Mouse (Mus musculus): ENCODE results near the gene Cd8a. TPM values are rescaled to one million over a fixed set of nuclear protein-coding genes. Genes with fewer than 3 reads are reported as not detected.

Cd8a gene
- polyA plus RNA-seq, 1 experiment from 2014 or later, result not detected

DNA sequence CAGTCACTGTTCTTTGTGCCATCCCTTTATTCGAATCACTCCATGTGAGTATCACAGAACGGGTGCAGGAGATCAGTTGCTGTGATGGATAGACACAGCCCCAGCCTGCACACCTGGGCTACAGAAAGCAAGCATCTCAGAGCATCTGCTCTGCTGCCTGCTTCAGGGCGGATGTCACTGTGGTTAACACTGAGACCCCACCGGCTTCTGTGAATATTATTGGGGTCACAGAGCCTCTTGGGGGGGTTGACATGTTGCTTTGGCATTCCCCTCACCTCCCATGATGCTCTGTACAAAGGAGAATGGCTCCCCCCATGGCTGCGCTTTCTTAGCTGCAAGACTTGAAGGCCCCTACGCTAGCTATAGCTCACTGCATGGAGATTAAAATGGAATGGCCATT is 3.8 kb upstream of the Cd8a start:
- no peak for DNase-seq
- no peaks in the 10 kb centered on the region for H3K27me3 ChIP-seq (ENCODE audit: insufficient read depth, low read length)
- no peaks in the 10 kb centered on the region for H3K4me1 ChIP-seq (ENCODE audit: insufficient read depth)
- TF ChIP-seq CTCF (IDR thresholded peaks at IDR 0.05; ENCODE audit: low read depth), result no peak
- H3K9ac ChIP-seq, result no peak overlapping the region
- H3K4me3 ChIP-seq (ENCODE audit: low read depth, low read length), result no peak overlapping the region
- no peak overlapping the region for H3K4me2 ChIP-seq
- H3K9me3 ChIP-seq (ENCODE audit: low read depth, low read length), result no peaks in the 10 kb centered on the region
- no peaks in the 10 kb centered on the region for H3K36me3 ChIP-seq (ENCODE audit: insufficient read depth)
- WGBS, result 93% methylated on average over 6 of the region's 6 CpGs
- no peak overlapping the region for H3K27ac ChIP-seq (ENCODE audit: low read depth)
- ATAC-seq (ENCODE audit: insufficient read depth), result no peak

- no peak overlapping the region for H3K4me2 ChIP-seq
- no peak overlapping the region for H3K27ac ChIP-seq (ENCODE audit: low read depth)
- H3K4me1 ChIP-seq (ENCODE audit: insufficient read depth), result no peaks in the 10 kb centered on the region
- WGBS, result 69% methylated on average over 5 of the region's 5 CpGs
- TF ChIP-seq CTCF (IDR thresholded peaks at IDR 0.05; ENCODE audit: low read depth), result no peak
- no peaks in the 10 kb centered on the region for H3K9me3 ChIP-seq (ENCODE audit: low read depth, low read length)
- no peak overlapping the region for H3K9ac ChIP-seq
- H3K4me3 ChIP-seq (ENCODE audit: low read depth, low read length), result no peak overlapping the region
- ATAC-seq (ENCODE audit: insufficient read depth), result no peak
- no peak for DNase-seq
- no peaks in the 10 kb centered on the region for H3K27me3 ChIP-seq (ENCODE audit: insufficient read depth, low read length)
- no peaks in the 10 kb centered on the region for H3K36me3 ChIP-seq (ENCODE audit: insufficient read depth)
Observed at GRCm38 (mm10) chr6:71371085-71371605, 2.1 kb upstream of the Cd8a start.

DNA sequence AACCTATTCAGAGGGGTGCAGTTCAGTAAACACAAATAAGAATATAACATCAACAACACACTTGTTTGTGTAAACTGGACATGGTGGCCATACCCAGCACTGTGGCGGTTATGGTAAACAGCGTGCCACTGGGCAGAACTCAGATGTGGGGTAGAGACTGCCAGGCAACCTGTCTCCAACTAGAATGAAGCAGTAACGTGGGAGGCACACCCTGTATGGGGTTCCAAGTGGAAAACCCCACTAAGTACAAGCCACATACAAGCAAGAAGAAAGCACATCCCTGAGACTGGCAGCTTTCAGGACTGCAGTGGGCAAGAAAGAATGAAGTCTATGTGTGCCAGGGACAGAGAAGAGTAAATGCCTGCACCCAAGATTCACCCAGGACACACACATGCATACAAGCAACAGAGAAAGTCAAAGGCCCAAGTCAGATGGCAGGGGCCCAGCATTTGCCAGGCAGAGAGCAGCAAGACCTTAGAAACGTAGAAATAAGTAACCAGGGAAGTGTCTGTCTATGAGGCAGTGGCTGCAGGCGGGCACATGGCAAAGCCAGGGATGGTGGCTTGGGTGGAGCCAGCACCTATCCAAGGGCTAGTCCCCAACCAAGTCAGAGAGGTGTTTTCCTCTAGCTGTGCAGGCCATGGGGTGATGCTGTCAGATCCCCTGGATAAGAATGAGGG is 1.0 kb upstream of the Cd8a start:
- ATAC-seq (ENCODE audit: insufficient read depth) (no peak), DNase-seq (no peak)
- TF ChIP-seq CTCF (IDR thresholded peaks at IDR 0.05; ENCODE audit: low read depth), result no peak
- H3K9ac ChIP-seq, result no peak overlapping the region
- no peaks in the 10 kb centered on the region for H3K9me3 ChIP-seq (ENCODE audit: low read depth, low read length)
- no peaks in the 10 kb centered on the region for H3K36me3 ChIP-seq (ENCODE audit: insufficient read depth)
- H3K27ac ChIP-seq (ENCODE audit: low read depth), result no peak overlapping the region
- no peak overlapping the region for H3K4me3 ChIP-seq (ENCODE audit: low read depth, low read length)
- H3K27me3 ChIP-seq (ENCODE audit: insufficient read depth, low read length), result no peaks in the 10 kb centered on the region
- H3K4me1 ChIP-seq (ENCODE audit: insufficient read depth), result no peaks in the 10 kb centered on the region
- no peak overlapping the region for H3K4me2 ChIP-seq
- WGBS, result 79% methylated on average over 5 of the region's 5 CpGs

DNA sequence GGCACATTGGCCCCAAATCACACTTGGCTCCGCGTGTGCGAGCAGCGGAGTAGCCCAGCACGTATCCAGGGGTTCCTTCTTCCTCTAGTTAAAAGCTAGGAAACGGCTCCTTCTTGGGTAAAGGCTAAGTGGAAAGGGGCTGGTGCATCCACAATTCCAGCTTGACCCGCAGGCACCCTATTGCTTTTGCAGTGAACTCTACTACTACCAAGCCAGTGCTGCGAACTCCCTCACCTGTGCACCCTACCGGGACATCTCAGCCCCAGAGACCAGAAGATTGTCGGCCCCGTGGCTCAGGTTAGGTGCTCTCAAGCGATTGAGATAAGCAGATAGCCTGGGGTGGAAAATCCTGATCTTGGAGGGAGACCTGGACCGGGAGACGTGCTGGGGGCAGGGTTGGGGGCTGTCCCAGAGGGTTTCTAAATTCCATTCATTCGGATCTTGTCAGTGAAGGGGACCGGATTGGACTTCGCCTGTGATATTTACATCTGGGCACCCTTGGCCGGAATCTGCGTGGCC is 1.1 kb downstream of the Cd8a start:
- Histone ChIP-seq H3K4me1 (ENCODE audit: insufficient read depth) (no peaks in the 10 kb centered on the region), H3K4me2 (no peak overlapping the region), H3K27ac (ENCODE audit: low read depth) (no peak overlapping the region), H3K4me3 (ENCODE audit: low read depth, low read length) (no peak overlapping the region), H3K9me3 (ENCODE audit: low read depth, low read length) (no peaks in the 10 kb centered on the region), H3K27me3 (ENCODE audit: insufficient read depth, low read length) (no peaks in the 10 kb centered on the region), H3K9ac (no peak overlapping the region), H3K36me3 (ENCODE audit: insufficient read depth) (no peaks in the 10 kb centered on the region)
- DNase-seq, result no peak
- no peak for TF ChIP-seq CTCF (IDR thresholded peaks at IDR 0.05; ENCODE audit: low read depth)
- no peak for ATAC-seq (ENCODE audit: insufficient read depth)
- 83% methylated on average over 19 of the region's 19 CpGs for WGBS

DNA sequence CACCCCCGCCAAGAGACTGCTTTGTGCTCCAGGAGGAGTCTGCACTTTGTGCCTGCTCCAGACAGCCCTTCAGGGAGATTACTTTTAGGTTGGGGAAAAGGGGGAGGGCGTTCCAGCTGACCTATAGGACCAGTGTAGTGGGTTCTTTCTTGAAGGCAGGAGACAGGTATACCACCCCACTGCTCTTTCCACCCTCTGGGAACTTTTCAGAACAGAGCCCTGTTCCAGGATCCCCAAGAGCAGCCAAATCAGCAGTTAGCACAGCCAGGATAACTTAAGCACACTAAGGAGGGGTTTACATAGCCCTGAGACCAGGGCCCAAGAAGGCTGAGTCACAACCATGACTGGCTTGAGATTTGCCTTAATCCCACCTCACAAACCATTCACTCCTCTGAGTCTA is 1.7 kb downstream of the Cd8a start:
- Histone ChIP-seq H3K4me1 (ENCODE audit: insufficient read depth) (no peaks in the 10 kb centered on the region), H3K4me2 (no peak overlapping the region), H3K9ac (no peak overlapping the region), H3K36me3 (ENCODE audit: insufficient read depth) (no peaks in the 10 kb centered on the region), H3K9me3 (ENCODE audit: low read depth, low read length) (no peaks in the 10 kb centered on the region), H3K27ac (ENCODE audit: low read depth) (no peak overlapping the region), H3K4me3 (ENCODE audit: low read depth, low read length) (no peak overlapping the region), H3K27me3 (ENCODE audit: insufficient read depth, low read length) (no peaks in the 10 kb centered on the region)
- DNase-seq (no peak), ATAC-seq (ENCODE audit: insufficient read depth) (no peak)
- no peak for TF ChIP-seq CTCF (IDR thresholded peaks at IDR 0.05; ENCODE audit: low read depth)
- WGBS, result 74% methylated on average over 2 of the region's 2 CpGs

DNA sequence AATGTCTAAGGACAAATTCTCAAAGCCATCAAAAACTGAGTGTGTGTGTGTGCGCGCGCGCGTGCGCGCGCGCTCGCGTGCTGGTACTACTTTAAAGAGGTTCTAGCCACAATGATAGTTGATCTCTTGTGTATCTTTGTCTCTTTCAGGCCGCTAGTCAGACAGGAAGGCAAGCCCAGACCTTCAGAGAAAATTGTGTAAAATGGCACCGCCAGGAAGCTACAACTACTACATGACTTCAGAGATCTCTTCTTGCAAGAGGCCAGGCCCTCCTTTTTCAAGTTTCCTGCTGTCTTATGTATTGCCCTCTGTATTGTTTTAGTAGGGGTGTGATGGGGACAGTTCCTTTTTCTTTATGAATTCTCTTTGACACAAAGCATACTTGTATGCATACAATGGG is 3.5 kb downstream of the Cd8a start:
- ATAC-seq (ENCODE audit: insufficient read depth) (no peak), DNase-seq (no peak)
- WGBS, result 96% methylated on average over 13 of the region's 13 CpGs
- Histone ChIP-seq H3K36me3 (ENCODE audit: insufficient read depth) (no peaks in the 10 kb centered on the region), H3K9ac (no peak overlapping the region), H3K9me3 (ENCODE audit: low read depth, low read length) (no peaks in the 10 kb centered on the region), H3K4me1 (ENCODE audit: insufficient read depth) (no peaks in the 10 kb centered on the region), H3K27ac (ENCODE audit: low read depth) (no peak overlapping the region), H3K4me2 (no peak overlapping the region), H3K27me3 (ENCODE audit: insufficient read depth, low read length) (no peaks in the 10 kb centered on the region), H3K4me3 (ENCODE audit: low read depth, low read length) (no peak overlapping the region)
- no peak for TF ChIP-seq CTCF (IDR thresholded peaks at IDR 0.05; ENCODE audit: low read depth)

- no peak overlapping the region for H3K9ac ChIP-seq
- no peak for ATAC-seq (ENCODE audit: insufficient read depth)
- no peak for DNase-seq
- no peaks in the 10 kb centered on the region for H3K36me3 ChIP-seq (ENCODE audit: insufficient read depth)
- no peak overlapping the region for H3K27ac ChIP-seq (ENCODE audit: low read depth)
- TF ChIP-seq CTCF (IDR thresholded peaks at IDR 0.05; ENCODE audit: low read depth), result no peak
- H3K4me1 ChIP-seq (ENCODE audit: insufficient read depth), result no peaks in the 10 kb centered on the region
- WGBS, result 85% methylated on average over 5 of the region's 5 CpGs
- H3K4me3 ChIP-seq (ENCODE audit: low read depth, low read length), result no peak overlapping the region
- H3K4me2 ChIP-seq, result no peak overlapping the region
- H3K27me3 ChIP-seq (ENCODE audit: insufficient read depth, low read length), result no peaks in the 10 kb centered on the region
- no peaks in the 10 kb centered on the region for H3K9me3 ChIP-seq (ENCODE audit: low read depth, low read length)
Observed at GRCm38 (mm10) chr6:71381654-71382053, 8.4 kb downstream of the Cd8a start.

Measured in lung, embryonic 14.5 days (tissue).